Mouse (Mus musculus) CH12F3 (cell line): ENCODE results near the gene Ndrg4.

Experiments used
- in situ Hi-C: fragments of 300-500 bp; cut with MboI; formaldehyde crosslinking; loops from 2 replicates; pipeline ENCODE4 v1.14.3; 2020; ENCODE audit warnings: low sequenced_read_pairs

Gene Ndrg4

DNA sequence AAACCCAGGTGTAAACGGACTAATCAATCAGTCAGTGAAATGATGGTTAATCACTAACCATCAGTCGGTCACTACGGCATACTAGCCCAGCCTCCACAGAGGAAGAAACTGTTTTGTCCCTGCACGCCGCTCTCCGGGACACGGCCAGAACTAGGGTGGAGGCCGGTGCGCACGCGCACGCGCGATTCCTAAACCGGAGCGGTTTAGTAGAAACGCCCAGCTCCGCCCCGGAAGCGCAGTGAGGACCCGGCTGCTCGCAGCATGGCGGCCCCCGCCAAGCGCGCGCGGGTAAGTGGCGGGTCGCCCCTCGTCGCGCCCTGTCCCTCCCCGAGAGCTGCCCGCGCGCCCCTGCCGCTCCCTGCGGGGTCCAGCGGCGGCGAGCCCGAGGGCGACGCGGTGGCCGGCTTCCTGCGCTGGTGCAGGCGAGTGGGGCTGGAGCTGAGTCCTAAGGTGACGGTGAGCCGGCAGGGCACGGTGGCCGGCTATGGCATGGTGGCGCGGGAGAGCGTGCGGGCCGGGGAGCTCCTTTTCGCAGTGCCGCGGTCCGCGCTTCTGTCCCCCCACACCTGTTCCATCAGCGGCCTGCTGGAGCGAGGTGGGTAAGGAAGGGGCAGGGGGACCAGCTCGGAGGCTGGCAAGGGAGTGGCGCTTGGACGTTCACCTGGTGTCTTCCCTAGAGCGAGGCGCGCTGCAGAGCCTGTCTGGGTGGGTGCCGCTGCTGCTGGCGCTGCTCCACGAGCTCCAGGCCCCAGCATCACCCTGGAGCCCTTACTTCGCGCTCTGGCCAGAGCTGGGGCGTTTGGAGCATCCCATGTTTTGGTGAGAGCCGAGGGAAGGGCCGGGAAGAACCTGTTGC, 39.1 kb downstream of the Ndrg4 start, which contains the start of gene Setd6:
Gene Setd6, plus strand, starts transcription at position 206 of the 856 bp plus-strand sequence.
- in situ Hi-C loops = no loop called here

DNA sequence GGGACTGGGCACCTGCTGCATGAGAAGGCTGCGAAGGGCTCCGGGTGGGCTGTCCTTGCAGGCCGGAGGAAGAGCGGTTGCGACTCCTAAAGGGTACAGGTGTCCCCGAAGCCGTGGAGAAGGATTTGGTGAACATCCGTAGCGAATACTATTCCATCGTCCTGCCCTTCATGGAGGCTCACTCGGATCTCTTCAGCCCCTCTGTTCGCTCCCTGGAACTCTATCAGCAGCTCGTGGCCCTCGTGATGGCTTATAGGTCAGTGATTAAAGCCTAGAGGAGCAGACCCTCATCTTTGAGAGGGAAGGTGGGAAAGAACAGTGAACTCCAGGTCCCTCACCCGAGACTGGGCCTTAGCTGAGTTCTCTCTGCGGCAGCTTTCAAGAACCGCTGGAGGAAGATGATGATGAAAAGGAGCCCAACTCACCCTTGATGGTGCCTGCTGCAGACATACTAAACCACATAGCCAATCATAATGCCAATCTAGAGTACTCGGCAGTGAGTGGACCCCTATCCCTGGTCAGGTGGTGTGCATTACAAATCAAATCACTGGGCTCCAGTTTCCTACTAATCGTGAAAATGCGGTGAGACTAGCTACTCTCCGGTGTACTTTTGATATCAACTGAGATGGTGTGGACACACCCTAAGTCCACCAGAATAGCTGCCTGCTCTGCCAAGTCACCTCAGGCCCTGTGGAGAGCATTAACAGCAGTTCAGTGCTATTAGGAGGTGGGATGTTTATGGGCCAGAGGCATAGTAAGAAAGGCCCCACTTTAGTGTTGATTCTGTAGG, 40.0 kb downstream of the Ndrg4 start:
- in situ Hi-C loops = no loop called here

DNA sequence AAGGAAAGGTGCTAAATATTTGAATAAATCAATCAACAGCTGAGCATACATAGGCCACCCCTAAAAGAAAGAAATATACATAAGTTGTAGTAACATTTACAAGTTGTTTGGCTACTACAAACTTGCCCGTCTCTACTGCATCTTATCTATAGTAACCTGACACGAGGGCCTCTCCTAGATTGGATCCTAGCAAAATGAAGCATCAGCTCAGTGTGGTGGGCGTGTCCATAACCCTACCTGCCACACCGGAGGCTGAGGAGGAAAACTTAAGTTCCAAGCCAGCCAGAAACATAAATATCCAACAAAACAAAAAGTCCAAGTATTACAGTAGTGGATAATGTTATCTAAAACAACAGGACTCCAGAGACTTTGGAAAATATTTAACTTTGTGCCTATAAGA, 50.8 kb downstream of the Ndrg4 start:
- in situ Hi-C loops = no loop called here

DNA sequence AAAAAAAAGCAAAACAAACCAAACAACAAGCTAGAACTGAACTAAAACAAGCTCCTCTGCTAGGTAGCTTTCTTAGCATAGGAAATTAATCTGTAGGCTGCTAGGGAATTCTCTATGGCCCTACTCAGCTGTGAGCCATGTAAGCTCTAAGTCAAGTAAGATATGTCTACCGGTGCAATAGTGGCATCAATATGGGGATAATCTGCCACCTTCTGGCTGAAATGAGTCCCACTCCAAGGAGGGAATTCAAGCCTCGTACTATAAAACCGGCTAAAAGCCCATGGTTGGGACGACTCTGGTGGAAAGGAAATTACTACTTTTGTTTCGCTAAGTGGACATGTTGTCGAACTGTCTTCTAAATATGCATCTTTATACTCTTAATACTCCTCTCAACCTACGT, 61.8 kb downstream of the Ndrg4 start:
- in situ Hi-C loops = no loop called here

DNA sequence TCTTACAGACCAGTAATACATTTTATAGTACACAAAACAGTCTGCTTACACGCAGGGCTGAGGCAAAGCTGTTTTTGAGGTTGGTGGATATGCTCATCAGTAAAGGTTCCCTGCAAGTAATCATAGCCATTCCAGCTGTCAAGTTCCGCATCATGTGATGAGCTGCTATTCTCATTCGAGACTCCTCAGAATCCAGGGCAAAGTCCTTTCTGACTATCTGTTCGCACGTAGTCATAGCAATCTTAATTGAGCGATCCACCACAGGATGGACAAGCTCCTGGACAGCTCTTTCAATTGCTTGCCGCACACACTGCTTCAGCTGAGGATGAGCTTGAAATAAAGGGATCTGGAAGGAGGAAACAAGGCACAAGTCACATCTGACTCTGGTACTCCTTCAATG, 65.0 kb downstream of the Ndrg4 start:
- in situ Hi-C loops = no loop called here

DNA sequence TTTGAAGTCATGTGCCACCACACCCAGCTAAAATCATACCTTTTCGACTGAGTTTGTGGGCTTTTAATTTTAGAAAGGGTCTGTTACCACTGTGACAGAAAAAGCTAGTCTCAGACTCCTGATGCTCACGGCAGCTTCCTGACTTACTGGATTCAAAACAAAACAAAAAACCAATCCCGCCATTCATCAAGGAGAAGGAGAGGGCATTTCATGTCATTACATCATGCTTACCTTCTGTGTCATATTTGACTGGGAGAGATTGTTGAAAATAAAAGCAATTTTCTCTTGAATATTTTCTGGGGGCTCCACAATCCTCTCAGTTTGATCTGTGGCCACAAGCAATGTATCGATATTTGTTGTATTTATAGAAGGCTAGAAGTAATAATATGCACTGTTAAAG, 71.2 kb downstream of the Ndrg4 start:
- in situ Hi-C loops = no loop called here

DNA sequence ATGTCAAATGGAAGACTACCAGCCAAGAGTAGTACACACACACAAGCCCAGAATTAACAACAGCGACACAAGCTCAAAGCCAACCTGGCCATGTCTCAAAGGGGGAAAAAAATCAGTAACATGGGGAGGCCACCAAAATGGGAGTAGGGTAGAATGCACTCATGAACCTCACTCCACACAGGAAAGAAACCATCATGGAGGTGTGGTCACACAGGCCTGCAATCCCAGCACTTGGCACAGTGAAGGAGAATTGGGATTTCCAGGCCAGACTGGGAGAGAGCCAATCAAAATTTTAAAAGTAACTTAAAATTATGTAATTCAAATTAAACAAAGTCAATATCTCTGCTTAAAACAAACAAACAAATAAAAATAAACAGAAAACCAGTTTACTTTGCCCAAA, 75.1 kb downstream of the Ndrg4 start:
- in situ Hi-C loops = no loop called here

DNA sequence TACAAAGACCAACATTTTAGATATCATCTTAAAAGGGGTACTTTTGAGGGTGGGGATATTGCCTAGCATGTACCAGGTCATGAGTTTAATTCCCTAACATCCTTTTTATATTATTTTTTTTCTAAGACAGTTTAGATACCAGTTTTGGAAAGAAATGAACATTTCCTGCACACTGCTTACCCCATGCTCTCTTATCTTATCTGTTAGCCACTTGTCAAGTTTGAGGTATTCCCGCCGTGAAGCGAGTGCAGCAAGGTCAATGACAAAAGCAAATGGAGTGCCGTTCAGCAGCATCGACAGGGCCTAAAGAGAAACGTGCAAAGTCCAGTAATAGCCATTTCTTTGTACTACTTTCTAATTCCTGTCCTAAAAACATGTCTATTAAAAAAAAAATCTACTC, 83.5 kb downstream of the Ndrg4 start:
- in situ Hi-C loops = loop anchor here (5.0 kb wide), 1 partner anchor 38 kb away; no protein-coding TSS in a partner anchor

DNA sequence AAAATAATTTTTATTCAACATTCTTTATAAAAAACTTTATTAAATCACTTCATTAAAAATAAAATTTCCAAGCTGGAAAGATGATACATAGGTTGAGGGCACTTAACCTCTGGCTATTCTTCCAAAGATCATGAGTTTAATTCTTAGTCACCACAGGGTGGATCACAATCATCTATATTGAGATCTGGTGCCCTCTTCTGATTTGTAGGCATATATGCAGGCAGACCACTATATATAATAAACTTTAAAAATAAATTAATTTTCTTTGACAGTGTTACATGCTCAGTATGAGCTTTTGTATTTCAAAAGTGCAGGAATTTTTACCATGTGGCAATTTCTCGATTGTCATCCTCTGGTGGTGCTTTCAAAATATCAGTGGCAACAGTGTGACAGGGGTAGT, 87.4 kb downstream of the Ndrg4 start:
- in situ Hi-C loops = loop anchor here (5.0 kb wide), 1 partner anchor 42 kb away; no protein-coding TSS in a partner anchor
